Mouse (Mus musculus): ENCODE results near the gene Gps1.
A peak's percentile ranks its signal among the peaks of the same experiment; 100 is the strongest.
"Not testable (repeated sequence)": the region's sequence is repeated elsewhere in the genome, so short reads cannot be mapped to it uniquely, and the experiment has no call there.

Gene Gps1

DNA sequence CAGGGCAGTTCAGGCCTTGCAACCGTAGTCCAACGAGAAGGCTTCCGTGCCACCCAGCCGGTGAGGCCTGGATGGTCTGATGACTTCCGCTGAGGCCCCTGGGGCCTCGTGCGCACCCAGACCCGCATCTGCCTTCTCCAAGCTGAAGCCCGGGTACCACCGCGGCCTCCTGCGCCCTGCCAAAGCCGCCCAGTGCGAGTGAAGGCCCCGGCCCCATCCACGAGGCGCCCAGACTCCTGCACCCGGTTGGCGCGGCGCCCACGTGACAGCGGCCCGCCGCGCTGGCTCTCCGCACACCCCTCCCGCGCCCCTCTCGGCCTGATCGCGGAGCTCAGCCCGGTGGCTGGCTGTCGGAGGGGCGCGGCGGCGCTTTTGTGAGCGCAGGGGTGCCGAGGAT, 39.5 kb downstream of the Gps1 start:
- DNase-seq = no peak

GRCm38 (mm10) chr11:120823956-120824786, 40.1 kb downstream of the Gps1 start, which contains the start of gene Fasn:
Gene Fasn, minus strand, starts transcription at chr11:120824547.
- DNase-seq = peak; percentile 97

DNA sequence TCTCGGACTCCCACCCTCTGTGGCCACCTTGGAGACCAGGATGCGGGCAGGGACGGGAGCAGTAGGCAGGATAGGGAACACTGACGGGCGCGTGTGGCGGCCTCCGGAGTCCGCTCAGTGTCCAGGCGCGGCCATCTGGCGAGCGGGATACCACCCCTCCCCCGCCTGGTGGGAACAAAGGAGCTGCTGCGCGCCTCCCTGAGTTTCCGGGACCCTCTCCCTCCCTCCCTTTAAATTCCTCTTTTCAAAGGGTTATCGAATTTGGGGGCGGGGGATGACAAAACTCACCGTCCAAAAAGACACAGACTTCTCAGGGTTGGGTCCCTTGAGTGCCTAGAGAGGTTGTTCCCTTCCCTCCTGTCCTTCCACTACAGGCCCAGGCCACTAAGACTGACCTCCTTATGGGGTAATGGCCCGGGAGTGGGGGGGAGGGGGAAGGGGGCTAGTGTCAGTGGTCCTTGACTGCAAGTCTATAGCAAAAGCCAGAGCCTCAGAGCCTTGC, 40.8 kb downstream of the Gps1 start:
- no peak for DNase-seq

DNA sequence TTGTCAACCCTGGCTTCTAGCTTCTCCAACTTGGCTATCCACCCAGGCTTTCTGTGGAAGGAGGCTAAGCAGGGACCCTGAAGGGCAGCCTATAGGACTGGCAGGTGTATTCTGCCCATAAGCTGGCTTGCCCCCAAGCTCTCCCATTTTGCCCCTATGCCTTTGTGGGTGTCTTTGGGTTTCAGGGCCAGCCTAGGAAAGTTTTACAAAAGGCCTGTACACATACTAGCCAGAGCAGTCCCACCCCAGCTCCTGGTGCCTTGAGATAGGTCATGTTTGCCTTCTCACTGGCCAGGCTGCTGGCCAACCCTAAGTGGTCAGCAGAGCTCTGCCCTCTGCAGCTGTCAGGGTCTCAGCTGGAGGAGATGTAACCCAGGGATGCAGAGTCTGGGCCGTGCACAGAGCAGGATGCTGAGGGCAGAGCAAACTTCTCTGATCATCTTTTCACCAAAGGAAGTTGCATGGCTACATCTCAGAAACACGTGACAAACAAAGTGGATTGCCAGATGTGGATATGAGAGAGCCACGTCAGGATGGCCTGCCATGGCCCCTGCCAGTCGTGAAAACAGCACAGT, 41.3 kb downstream of the Gps1 start:
- no peak for DNase-seq

- DNase-seq = no peak
Measured at GRCm38 (mm10) chr11:120826016-120826953, 42.2 kb downstream of the Gps1 start.

- no peak for DNase-seq
Measured at GRCm38 (mm10) chr11:120828416-120828815, 44.3 kb downstream of the Gps1 start.

DNA sequence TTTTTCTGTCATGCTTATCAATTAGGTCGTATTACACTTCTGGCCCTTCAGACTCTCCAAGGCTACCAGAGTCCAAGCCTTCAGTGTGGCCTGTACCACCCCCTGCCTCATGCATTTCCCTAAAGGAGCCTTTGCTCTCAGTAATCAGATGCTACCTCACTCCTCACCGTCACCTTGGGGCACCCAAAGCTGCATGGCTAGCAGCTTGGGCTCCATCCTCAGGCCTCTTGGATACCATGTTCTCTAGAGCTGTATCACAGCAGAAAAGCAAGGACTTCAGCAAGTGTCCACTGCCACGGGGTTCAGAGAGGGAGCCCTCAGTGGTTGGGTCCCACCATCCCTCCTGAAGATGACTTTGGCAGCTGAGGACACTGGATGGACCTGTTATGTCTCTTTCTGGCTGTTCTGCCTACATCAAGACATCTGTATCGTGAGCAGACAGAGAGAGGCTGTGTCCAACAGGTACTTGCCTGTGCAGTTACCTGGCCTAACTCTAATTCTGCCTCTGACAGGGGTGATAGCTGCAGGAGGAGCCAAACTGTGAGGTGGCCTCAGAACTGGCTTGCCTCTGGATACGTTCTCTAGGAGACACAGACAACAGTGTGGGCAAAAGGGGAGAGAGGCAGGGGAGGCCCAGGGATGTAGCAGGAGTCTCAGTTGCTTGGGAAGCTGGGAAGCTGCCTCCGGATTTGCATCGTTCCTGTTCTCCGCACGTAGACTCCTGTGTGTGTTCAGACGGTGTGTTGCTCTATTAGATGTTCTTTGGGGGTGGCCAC, 45.9 kb downstream of the Gps1 start:
- no peak for DNase-seq

DNA sequence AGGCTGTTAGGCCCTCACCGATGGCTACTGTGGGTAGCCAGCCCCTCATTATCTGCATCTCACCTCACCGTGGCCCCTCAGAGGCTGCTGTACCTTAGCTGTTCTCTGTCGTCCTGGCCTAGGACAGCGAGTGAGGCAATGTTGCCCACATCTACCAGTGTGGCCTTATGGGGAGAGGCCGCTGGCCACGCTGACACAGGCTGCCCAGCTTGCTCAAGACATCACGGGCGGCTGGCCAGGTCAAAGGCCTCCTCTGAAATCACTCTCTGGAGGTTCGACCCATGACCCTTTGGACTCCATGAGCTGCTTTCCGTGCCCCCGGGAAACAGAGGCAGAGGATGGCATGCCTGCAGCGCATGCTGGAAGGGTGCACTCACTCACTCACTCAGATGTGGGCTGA, 46.6 kb downstream of the Gps1 start:
- DNase-seq = no peak

- no peak for DNase-seq
Measured at GRCm38 (mm10) chr11:120831659-120832440, 47.8 kb downstream of the Gps1 start.

DNA sequence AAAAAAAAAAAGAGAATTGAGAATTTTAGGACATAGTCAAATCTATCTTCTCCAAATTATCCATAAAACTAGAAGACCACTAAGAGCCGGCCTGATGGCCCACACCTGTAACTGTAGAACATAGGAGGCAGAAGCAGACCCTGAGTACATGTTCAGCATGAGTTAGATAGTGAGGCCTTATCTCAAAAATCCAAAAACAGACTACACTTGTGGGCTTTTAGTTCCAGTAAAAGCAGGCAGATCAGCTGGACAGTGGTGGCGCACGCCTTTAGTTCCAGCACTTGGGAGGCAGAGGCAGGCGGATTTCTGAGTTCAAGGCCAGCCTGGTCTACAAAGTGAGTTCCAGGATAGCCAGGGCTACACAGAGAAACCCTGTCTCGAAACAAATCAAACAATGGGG, 48.9 kb downstream of the Gps1 start:
- not testable (repeated sequence) for DNase-seq

DNA sequence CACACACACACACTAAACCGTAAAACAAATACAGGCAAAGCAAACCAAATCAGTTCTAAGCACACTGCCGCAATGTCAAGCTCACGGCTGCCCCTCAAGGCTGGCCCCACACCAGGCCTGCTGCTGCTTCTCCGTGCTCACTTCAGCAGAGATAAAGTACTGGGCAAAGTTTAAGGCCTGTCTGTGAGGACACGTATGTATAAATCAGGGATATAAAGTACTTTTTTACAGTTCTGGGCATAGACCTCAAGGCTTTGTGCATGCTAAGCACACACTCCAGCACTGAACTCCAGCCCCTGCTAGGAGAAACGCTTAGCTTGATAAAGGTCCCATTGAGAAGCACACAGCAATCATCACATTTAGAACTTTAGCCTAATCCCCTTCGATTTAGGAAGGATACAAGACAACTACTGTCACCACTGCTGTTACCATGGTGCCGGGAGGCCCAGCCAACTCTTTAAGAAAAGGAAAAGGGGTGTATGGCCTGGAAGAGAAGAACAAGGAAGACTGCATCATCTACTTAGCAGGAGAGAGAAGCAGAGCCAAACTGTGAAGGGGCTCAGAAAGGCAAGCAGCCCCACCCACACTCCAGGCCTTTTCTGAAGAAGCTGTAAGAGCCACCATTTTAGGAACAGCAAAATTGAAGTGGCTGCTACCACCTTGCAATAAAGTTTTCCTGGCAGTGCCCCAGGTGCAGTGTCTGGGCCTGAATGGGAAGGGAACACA, 49.6 kb downstream of the Gps1 start:
- DNase-seq = no peak
